Mouse (Mus musculus) MEL (cell line): ENCODE measurements at regions not wholly inside any gene's neighbourhood (a gene's known extent, or its start where the extent isn't known, plus 50 kb on each side); places are given as distances from the start of the nearest gene placed in this dataset.

Experiments used
- DNase-seq: peaks from one replicate; pipeline ENCODE4 v3.0.0; 2011; ENCODE audit warnings: low read depth, low spot score
- H3K27ac ChIP-seq: 2 replicates; pipeline ENCODE4 v1.5.1; 2012; ENCODE audit warnings: low read depth, mild to moderate bottlenecking, control low read depth, low read length, moderate library complexity; ENCODE audit not compliant: control insufficient read depth
- H3K27me3 ChIP-seq, 2 experiments: fragments of 150-350 bp in 1 of 2; sonication (generic) in 1 of 2; 2 replicates each; pipeline ENCODE4 v1.6.1; 2012; ENCODE audit warnings: low read length in 2 of 2, mild to moderate bottlenecking in 2 of 2, improper control_type of control experiment in 1 of 2, moderate library complexity in 1 of 2; ENCODE audit not compliant: insufficient read depth in 2 of 2, control insufficient read depth in 1 of 2
- H3K36me3 ChIP-seq, 2 experiments: 2 replicates each; pipeline ENCODE4 v1.6.1; 2012 to 2014; ENCODE audit warnings: low read length in 2 of 2, improper control_type of control experiment in 1 of 2, inconsistent platforms in 1 of 2, mild to moderate bottlenecking in 1 of 2; ENCODE audit not compliant: insufficient read depth in 2 of 2, control insufficient read depth in 1 of 2
- H3K4me1 ChIP-seq, 2 experiments: fragments of 150-350 bp in 1 of 2; sonication (generic) in 1 of 2; 2 replicates each; pipeline ENCODE4 v1.6.1; 2012; ENCODE audit warnings: low read length in 2 of 2, improper control_type of control experiment in 1 of 2, mild to moderate bottlenecking in 1 of 2; ENCODE audit not compliant: insufficient read depth in 2 of 2, control insufficient read depth in 1 of 2
- H3K4me3 ChIP-seq, 2 experiments: fragments of 150-350 bp in 1 of 2; sonication (generic) in 1 of 2; 2 replicates each; pipeline ENCODE4 v1.5.1; 2012; ENCODE audit warnings: low read depth in 2 of 2, low read length in 2 of 2, mild to moderate bottlenecking in 2 of 2, moderate library complexity in 2 of 2, control low read depth in 1 of 2, improper control_type of control experiment in 1 of 2; ENCODE audit not compliant: control insufficient read depth in 1 of 2, insufficient read depth in 1 of 2
- H3K79me2 ChIP-seq: 2 replicates; pipeline ENCODE4 v1.6.1; 2012; ENCODE audit warnings: mild to moderate bottlenecking, low read length, moderate library complexity; ENCODE audit not compliant: control insufficient read depth, poor library complexity, insufficient read depth
- H3K9ac ChIP-seq: 2 replicates; pipeline ENCODE4 v1.6.1; 2012; ENCODE audit warnings: low read depth, mild to moderate bottlenecking, control low read depth, low read length, moderate library complexity; ENCODE audit not compliant: control insufficient read depth, poor library complexity, severe bottlenecking
- H3K9me3 ChIP-seq: fragments of 150-350 bp; sonication (generic); replicated peaks from 2 replicates; pipeline ENCODE4 v1.6.1; 2012; ENCODE audit warnings: mild to moderate bottlenecking, low read length, improper control_type of control experiment, moderate library complexity; ENCODE audit not compliant: insufficient read depth
- BHLHE40 ChIP-seq: IDR thresholded peaks from 2 replicates; pipeline ENCODE4 v1.6.1; 2012; ENCODE audit warnings: low read depth, mild to moderate bottlenecking, inconsistent platforms, low read length, improper control_type of control experiment, borderline replicate concordance
- CHD1 ChIP-seq: IDR thresholded peaks from 2 replicates; pipeline ENCODE4 v1.6.1; 2012; ENCODE audit warnings: low read depth, mild to moderate bottlenecking, inconsistent platforms, low read length, improper control_type of control experiment
- GATA1 ChIP-seq: IDR thresholded peaks from 2 replicates; pipeline ENCODE4 v1.6.1; 2011; ENCODE audit warnings: low read depth, low read length, improper control_type of control experiment
- HCFC1 ChIP-seq: IDR thresholded peaks from 2 replicates; pipeline ENCODE4 v1.6.1; 2012; ENCODE audit warnings: low read depth, mild to moderate bottlenecking, inconsistent platforms, low read length, improper control_type of control experiment, moderate library complexity
- MAFK ChIP-seq: IDR thresholded peaks from 2 replicates; pipeline ENCODE4 v1.6.1; 2011; ENCODE audit warnings: low read depth, mild to moderate bottlenecking, low read length, improper control_type of control experiment, borderline replicate concordance
- MAX ChIP-seq: IDR thresholded peaks from 2 replicates; pipeline ENCODE4 v1.6.1; 2011; ENCODE audit warnings: low read length, improper control_type of control experiment
- MEF2A ChIP-seq: IDR thresholded peaks from 2 replicates; pipeline ENCODE4 v1.6.1; 2014; ENCODE audit warnings: low read depth, mild to moderate bottlenecking, inconsistent platforms, low read length, improper control_type of control experiment; ENCODE audit not compliant: poor library complexity, insufficient replicate concordance, severe bottlenecking; ENCODE audit errors: extremely low read depth
- MXI1 ChIP-seq: IDR thresholded peaks from 2 replicates; pipeline ENCODE4 v1.6.1; 2011; ENCODE audit warnings: mild to moderate bottlenecking, low read depth, low read length, improper control_type of control experiment
- MYB ChIP-seq: IDR thresholded peaks from 2 replicates; pipeline ENCODE4 v1.6.1; 2011; ENCODE audit warnings: mild to moderate bottlenecking, low read depth, low read length, improper control_type of control experiment
- NRF1 ChIP-seq: IDR thresholded peaks from 2 replicates; pipeline ENCODE4 v1.6.1; 2014; ENCODE audit warnings: low read depth, mild to moderate bottlenecking, inconsistent platforms, low read length, improper control_type of control experiment, moderate library complexity; ENCODE audit not compliant: poor library complexity, insufficient read depth, severe bottlenecking
- POLR2A ChIP-seq, 2 experiments: IDR thresholded peaks; 2 replicates each; pipeline ENCODE4 v1.6.1; 2011 to 2012; ENCODE audit warnings: low read length in 2 of 2, mild to moderate bottlenecking in 2 of 2, control low read depth in 1 of 2, improper control_type of control experiment in 1 of 2, low read depth in 1 of 2, moderate library complexity in 1 of 2; ENCODE audit not compliant: control insufficient read depth in 1 of 2, insufficient read depth in 1 of 2, poor library complexity in 1 of 2
- POLR2AphosphoS2 ChIP-seq: IDR thresholded peaks from 2 replicates; pipeline ENCODE4 v1.6.1; 2011; ENCODE audit warnings: low read length, improper control_type of control experiment
- RAD21 ChIP-seq: IDR thresholded peaks from 2 replicates; pipeline ENCODE4 v1.6.1; 2011; ENCODE audit warnings: mild to moderate bottlenecking, low read depth, low read length, improper control_type of control experiment
- RCOR1 ChIP-seq: IDR thresholded peaks from 2 replicates; pipeline ENCODE4 v1.6.1; 2012; ENCODE audit warnings: low read depth, mild to moderate bottlenecking, inconsistent platforms, low read length, improper control_type of control experiment
- TAL1 ChIP-seq: IDR thresholded peaks from 2 replicates; pipeline ENCODE4 v1.6.1; 2012; ENCODE audit warnings: mild to moderate bottlenecking, inconsistent platforms, low read length, moderate library complexity, mixed read lengths
- USF1 ChIP-seq: IDR thresholded peaks from 2 replicates; pipeline ENCODE4 v1.6.1; 2014; ENCODE audit warnings: low read depth, mild to moderate bottlenecking, inconsistent platforms, low read length, improper control_type of control experiment, moderate library complexity
- ZC3H11A ChIP-seq: IDR thresholded peaks from 2 replicates; pipeline ENCODE4 v1.6.1; 2012; ENCODE audit warnings: low read depth, mild to moderate bottlenecking, inconsistent platforms, low read length, improper control_type of control experiment
- ZKSCAN1 ChIP-seq: IDR thresholded peaks from 2 replicates; pipeline ENCODE4 v1.6.1; 2012; ENCODE audit warnings: low read depth, mild to moderate bottlenecking, inconsistent platforms, low read length, improper control_type of control experiment, moderate library complexity
- ZNF384 ChIP-seq: IDR thresholded peaks from 2 replicates; pipeline ENCODE4 v1.6.1; 2012; ENCODE audit warnings: low read depth, mild to moderate bottlenecking, inconsistent platforms, low read length, improper control_type of control experiment

DNA sequence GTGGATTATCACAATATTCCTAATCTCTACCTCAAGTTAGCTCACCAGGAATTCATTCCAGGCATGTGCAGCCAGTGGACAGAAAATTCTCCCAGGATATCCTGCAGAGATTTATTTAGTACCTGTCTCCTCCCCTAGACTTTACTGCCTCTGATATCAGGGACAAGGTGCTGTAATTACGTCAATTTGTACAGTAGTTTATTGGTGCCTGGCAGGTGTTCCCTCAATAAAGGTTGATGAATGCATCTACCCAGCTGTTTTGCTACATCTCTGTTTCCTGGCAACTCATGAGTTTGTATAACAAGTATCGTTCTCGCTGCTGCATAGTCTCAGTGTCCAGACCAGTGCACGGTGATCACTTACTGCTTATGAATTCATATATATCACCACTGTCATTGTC lies 1281.8 kb upstream of the Lrrc6 start:
- Histone ChIP-seq H3K27ac (no peak overlapping the region), H3K9ac (no peak overlapping the region), H3K4me3 (no peak overlapping the region), H3K36me3 (peaks cover 0 to 5% of the 10 kb centered on the region in 2 experiments; a peak in 2 of 4 replicates), H3K4me1 (no peaks in the 10 kb centered on the region), H3K9me3 (no peaks in the 10 kb centered on the region), H3K27me3 (no peaks in the 10 kb centered on the region), H3K79me2 (no peaks in the 10 kb centered on the region)
- TF ChIP-seq ZC3H11A (no peak), POLR2AphosphoS2 (no peak), BHLHE40 (no peak), RCOR1 (no peak), GATA1 (no peak), RAD21 (no peak), MAX (no peak)
- DNase-seq = no peak

- Histone ChIP-seq H3K27me3 (no peaks in the 10 kb centered on the region), H3K27ac (no peak overlapping the region)
- TF ChIP-seq TAL1 (no peak), USF1 (no peak), MXI1 (no peak), BHLHE40 (no peak), MAFK (no peak), ZNF384 (no peak), ZKSCAN1 (no peak), MEF2A (no peak), POLR2AphosphoS2 (no peak), RCOR1 (no peak), MYB (no peak), POLR2A (IDR thresholded peaks at IDR 0.05; ENCODE audit: control insufficient read depth in 1 of 2, insufficient read depth in 1 of 2, low read depth in 1 of 2, low read length in 2 of 2, poor library complexity in 1 of 2) (no peak), CHD1 (no peak), ZC3H11A (no peak), NRF1 (no peak), HCFC1 (no peak)
- TF ChIP-seq, all 39 proteins: peak for 0
- Histone ChIP-seq H3K79me2 (no peaks in the 10 kb centered on the region; the same call in 1 of the 2 replicates), H3K9me3 (no peaks in the 10 kb centered on the region), H3K4me3 (no peak overlapping the region), H3K4me1 (no peaks in the 10 kb centered on the region), H3K36me3 (peaks cover 0 to 5% of the 10 kb centered on the region in 2 experiments; a peak in 2 of 4 replicates), H3K9ac (no peak overlapping the region)
- no peak for DNase-seq
Measured at GRCm38 (mm10) chr15:67780856-67781255, 1280.1 kb upstream of the Lrrc6 start.
